Mouse (Mus musculus) thymus, postnatal 36 days (tissue): ENCODE results near the gene Wdr48.

ENCODE experiments used
- DNase-seq, 2 experiments: peaks; one replicate each; pipeline ENCODE4 v3.0.0; 2022; ENCODE audit warnings: mixed read lengths in 2 of 2

Wdr48 gene

DNA sequence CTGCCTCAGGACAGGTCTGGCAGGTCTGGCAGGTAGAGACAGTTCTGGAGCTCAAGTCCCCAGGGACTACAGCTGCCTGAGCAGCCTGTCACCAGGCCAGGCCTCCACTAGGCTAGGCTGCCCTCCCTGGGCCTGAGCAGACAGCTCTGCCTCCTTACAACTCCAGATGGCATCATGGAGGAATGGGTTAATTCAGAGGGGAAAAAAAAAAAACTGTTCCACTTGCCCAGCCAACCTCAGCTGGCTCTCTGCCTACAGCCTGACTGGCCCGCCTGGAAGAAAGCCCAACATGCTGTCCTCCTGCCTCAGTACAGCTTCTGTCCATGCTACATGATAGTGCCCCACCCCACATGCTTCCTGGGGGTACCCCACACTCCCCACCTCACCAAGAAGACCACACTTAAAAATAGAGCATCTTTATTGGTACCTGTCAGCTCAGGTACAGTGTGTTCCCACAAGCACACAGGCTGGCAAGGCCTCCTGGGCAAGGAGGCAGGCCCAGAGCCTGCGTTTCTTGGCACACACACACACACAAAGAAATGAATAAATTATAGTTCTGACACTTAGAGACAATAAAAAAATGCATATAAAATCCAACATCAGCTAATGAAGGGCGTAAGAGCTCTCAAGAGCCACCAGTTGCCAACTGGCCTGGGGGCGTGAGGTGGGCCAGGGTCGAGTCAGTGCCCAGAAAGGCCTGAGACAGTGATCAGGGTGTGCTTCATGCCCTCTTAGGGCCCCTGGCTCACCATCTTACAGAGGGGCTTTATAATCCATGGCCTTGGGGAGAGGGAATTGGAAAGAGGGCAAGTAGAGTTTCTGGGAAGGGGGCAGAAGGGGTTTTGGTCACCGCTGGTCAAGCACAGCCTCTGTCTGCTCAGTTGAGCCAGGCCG lies 76.3 kb downstream of the Wdr48 start:
- no peak for DNase-seq

- DNase-seq = no peak
These were observed 77.5 kb downstream of the Wdr48 start for GRCm38 (mm10) chr9:119972166-119972565.

DNA sequence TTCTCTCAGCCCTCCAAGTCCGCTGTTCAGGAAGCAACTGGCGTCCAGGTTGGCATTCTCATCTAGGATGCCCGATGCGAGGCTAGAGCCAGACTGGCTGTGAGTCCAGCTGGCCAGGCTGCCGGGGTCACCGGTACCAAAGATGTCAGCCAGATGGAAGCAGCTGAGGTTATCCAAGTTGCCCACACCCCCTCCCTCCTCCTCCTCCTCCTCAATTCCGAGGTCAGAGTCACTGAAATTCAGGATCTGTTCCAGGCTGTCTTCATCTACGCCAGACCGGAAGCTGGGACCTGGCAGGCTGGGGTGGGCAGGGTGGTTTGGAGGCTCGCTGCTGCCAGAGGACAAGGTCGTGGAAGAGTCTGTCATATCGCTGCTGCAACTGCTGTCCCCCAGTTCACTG lies 77.9 kb downstream of the Wdr48 start:
- no peak for DNase-seq

- peak in 1 of 2 experiments; percentile 32 for DNase-seq
These were observed 78.6 kb downstream of the Wdr48 start for GRCm38 (mm10) chr9:119973281-119973680.

DNA sequence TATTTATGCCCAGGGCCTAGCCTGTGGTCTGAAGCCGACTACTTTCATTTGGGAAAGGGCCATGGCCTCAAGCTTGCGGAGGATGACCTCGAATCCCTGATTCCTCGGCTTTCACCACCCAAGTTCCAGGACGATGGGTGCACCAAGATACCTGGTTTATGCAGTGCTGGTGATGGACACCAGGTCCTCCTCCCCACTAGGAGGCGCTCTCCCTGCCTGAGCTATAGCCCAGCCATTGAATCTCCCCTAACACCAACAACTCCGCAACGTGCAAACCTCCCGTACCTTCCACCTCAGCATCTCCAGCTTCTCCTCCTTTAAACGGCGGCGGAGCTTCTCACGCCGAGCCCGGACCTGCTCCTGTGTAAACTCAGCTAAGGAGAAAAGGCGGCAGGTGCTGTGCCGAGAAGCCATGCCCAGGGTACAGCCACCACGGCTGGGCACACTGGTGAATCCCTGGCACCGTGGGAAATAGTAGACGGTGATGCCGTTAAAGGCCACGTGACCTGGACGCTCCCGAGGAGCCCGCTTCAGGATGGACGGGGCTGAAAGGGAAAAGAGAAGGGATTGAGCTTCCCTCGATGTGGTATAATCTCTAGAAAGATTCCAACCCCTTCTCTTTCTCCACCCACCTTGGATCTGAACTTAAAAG lies 79.3 kb downstream of the Wdr48 start:
- peak; percentile 46 to 48 for DNase-seq

GRCm38 (mm10) chr9:119974609-119975008 lies 79.9 kb downstream of the Wdr48 start:
- DNase-seq = no peak

DNA sequence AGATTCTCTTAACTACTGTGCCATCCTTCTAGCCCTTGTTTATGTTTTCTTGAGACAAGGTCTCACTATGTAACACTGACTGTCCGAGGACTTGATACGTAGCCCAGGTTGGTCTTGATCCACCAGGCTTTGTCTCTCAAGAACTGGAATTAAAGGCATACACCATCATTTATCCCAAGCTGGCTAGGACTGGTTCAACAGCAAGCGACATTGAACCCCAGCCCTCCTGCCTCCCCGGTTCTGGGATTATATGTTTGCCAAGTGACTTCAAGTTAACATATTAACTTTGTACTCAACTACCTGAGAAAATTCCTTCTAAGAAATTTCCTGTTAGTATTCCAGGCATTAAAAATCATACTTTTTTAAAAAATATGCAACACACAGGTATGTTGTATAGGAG lies 80.6 kb downstream of the Wdr48 start:
- no peak for DNase-seq
